Mouse (Mus musculus) stomach, postnatal 0 days (tissue): Measurements from ENCODE around the gene Tekt3.

Source experiments
- CTCF ChIP-seq: IDR thresholded peaks from 2 replicates; pipeline ENCODE4 v1.5.1; 2016; ENCODE audit warnings: antibody characterized with exemption, low read depth, mild to moderate bottlenecking, moderate library complexity
- EP300 ChIP-seq: optimal IDR thresholded peaks from 2 replicates; pipeline ENCODE3; 2016; ENCODE audit warnings: antibody characterized with exemption

- TF ChIP-seq CTCF (no peak), EP300 (no peak)
Observed at GRCm38 (mm10) chr11:63129840-63130239, 68.4 kb downstream of the Tekt3 start.
